ENCODE assay signal across 24 mouse cellular contexts in the genomic region with DNA sequence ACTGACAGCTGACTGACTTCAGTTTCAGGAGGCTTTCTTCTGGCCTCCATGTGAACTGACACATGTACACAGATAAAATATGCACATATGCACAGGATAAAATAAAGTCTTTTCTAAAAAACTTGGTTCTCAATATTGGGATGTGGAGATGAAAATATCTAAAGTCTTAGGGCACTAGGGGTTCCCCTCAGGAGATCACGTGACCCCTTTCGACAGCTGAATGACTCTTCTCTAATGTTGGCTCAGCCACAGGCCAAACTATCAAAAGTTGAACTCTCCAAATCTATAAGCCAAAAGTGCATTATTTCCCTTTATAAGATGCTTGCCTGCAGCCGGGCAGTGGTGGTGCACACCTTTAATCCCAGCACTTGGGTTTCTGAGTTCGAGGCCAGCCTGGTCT. TPM values are rescaled to one million over a fixed set of nuclear protein-coding genes. Genes with fewer than 3 reads are reported as not detected.
"Had no signal": no experiment of that assay in that cellular context is flagged by ENCODE, and none has a peak within 500 bp of the region (broad histone marks: within the 10 kb centered on the region; RNA-seq: fewer than 3 reads in every experiment).

No protein-coding gene starts in this region.

- DNase-seq: gastrocnemius, postnatal 14 days; gastrocnemius, postnatal 36 days; heart, adult 11 months; heart, adult 2 months; heart, postnatal 14 days; heart, postnatal 36 days; kidney, adult 18-20 months; kidney, adult 8-10 months; kidney, postnatal 14 days; kidney, postnatal 36 days; layer of hippocampus, adult 9-11 months; layer of hippocampus, postnatal 36 days; left cerebral cortex, postnatal 4 days had no signal

- H3K27ac ChIP-seq: heart, adult 2 months; heart, embryonic 13.5 days; heart, embryonic 15.5 days; hindbrain, embryonic 13.5 days; hindbrain, embryonic 15.5 days; hindbrain, postnatal 0 days; limb, embryonic 13.5 days; limb, embryonic 15.5 days had no signal

- H3K4me2 ChIP-seq: heart, embryonic 11.5 days; heart, embryonic 13.5 days; heart, embryonic 15.5 days; hindbrain, embryonic 13.5 days; hindbrain, embryonic 15.5 days; limb, embryonic 13.5 days; limb, embryonic 15.5 days had no signal

- H3K36me3 ChIP-seq: heart, embryonic 13.5 days; heart, embryonic 15.5 days; hindbrain, embryonic 13.5 days; hindbrain, embryonic 15.5 days; limb, embryonic 13.5 days; limb, embryonic 15.5 days; liver, embryonic 15.5 days had no signal

- H3K4me3 ChIP-seq: heart, adult 2 months; heart, embryonic 13.5 days; heart, embryonic 15.5 days; hindbrain, embryonic 13.5 days; hindbrain, embryonic 15.5 days; limb, embryonic 13.5 days; limb, embryonic 15.5 days; liver, embryonic 15.5 days had no signal

- H3K9ac ChIP-seq: heart, embryonic 13.5 days; heart, embryonic 15.5 days; hindbrain, embryonic 13.5 days; hindbrain, embryonic 15.5 days; limb, embryonic 13.5 days; limb, embryonic 15.5 days; liver, embryonic 15.5 days had no signal

- H3K27me3 ChIP-seq: heart, embryonic 13.5 days had no signal

- ATAC-seq: hindbrain, postnatal 0 days; intestine, embryonic 16.5 days had no signal

- H3K9me3 ChIP-seq: heart, embryonic 13.5 days; heart, embryonic 15.5 days; hindbrain, embryonic 13.5 days; hindbrain, embryonic 15.5 days; limb, embryonic 13.5 days; limb, embryonic 15.5 days; liver, embryonic 15.5 days had no signal

RNA-seq across cellular contexts. Expression of gene Lrrc74b, which starts 4.9 kb away (rescaled TPM):
- total RNA-seq: heart, adult 2 months had no signal
- polyA plus RNA-seq: heart, embryonic 11.5 days; limb, embryonic 13.5 days; limb, embryonic 15.5 days; liver, embryonic 11.5 days; liver, embryonic 15.5 days had no signal
